In the genomic region with DNA sequence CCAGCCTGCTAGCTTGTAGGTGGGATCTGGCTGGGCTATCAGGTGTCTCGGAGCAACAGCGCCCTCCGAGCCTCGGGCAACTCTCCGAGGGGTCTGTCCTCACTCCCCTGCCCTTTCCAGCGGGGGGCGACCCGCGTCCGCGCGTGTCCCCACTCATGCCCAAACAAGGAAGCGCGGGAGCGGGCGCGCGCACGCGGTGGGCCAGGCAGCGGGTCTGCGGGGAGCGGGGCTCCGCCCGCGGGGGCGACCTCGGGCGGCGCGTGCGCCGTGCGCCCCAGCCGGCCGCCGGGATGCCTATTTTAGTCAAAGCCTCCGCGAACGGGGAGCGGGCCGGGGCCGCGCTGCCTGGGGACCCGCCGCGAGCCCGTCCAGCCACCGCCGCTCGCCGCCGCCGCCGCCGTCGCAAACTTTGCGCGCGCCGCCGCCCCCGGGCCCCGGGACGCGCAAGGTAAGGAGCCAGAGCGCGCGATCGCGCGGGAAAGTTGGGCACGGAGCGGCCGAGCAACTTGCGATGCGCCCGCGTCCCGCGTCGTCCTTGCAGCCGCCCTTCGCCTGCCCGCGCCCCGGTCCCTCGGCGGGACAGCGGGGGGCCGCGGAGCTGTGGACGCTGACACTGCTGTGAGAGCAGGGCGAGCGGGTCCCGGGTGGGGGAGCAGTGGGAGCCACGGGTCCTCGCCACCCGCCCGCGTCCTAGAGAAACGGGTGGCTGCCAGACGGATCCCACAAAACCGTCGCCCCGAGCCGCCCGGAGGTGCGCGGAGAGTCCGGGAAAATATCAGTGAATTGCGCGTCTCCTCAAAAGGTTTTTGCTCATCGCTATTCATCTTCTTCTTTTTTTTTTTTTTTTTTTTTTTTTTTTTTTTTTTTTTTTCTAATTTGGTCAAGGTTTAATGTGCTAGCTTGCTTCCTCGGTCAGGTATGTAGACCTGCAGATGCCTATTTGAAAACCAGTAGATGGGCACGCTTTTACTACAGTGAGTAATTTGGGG, we compare ENCODE assay signal across 8 mouse cellular contexts. TPM values are rescaled to one million over a fixed set of nuclear protein-coding genes. Genes with fewer than 3 reads are reported as not detected.
DNase-seq lines count a peak whose midpoint lies in the region; ATAC-seq and TF ChIP-seq lines count a peak whose summit lies in the region.

Bves (plus strand) TSS at position 339 of the 989 bp plus-strand sequence.

- DNase-seq in adrenal gland, postnatal 25 days, result peak; percentile 10
- no peak for DNase-seq in adrenal gland, adult (ENCODE audit: inconsistent age in 2 of 2, low spot score in 1 of 2)
- DNase-seq in ZHBTc4 (ENCODE audit: low read depth, low spot score) (peak; percentile 65), adipocyte (ENCODE audit: low spot score) (no peak)
- peak; percentile 10 to 19 for DNase-seq in frontal cortex, postnatal 36 days (ENCODE audit: low spot score in 2 of 2)
- peak; percentile 40 for DNase-seq in limb, embryonic 14.5 days (ENCODE audit: low spot score)
- DNase-seq in ovary, adult 18-20 months (ENCODE audit: low spot score), result peak; percentile 15

- no peaks in the 10 kb centered on the region for H3K4me1 ChIP-seq in hindbrain, embryonic 12.5 days
- H3K4me1 ChIP-seq in limb, embryonic 14.5 days (ENCODE audit: control insufficient read depth, insufficient read depth, low read length), result 0 out of 2 replicates have a peak, but pooled peaks cover 3% of the 10 kb centered on the region

- H3K9ac ChIP-seq in hindbrain, embryonic 12.5 days, result peak within 1 kb of the TSS; percentile 72
- peak within 1 kb of the TSS; percentile 73 for H3K9ac ChIP-seq in limb, embryonic 14.5 days (ENCODE audit: low read depth, low read length, severe bottlenecking)

- peak within 1 kb of the TSS; percentile 74 for H3K4me3 ChIP-seq in hindbrain, embryonic 12.5 days
- peak within 1 kb of the TSS; percentile 70 for H3K4me3 ChIP-seq in limb, embryonic 14.5 days (replicated peaks; ENCODE audit: low read length)

- peak; percentile 85 for ATAC-seq in hindbrain, embryonic 12.5 days (ENCODE audit: low FRiP score)
- ATAC-seq in limb, embryonic 14.5 days (ENCODE audit: low FRiP score, low read depth), result peak; percentile 77

- H3K4me2 ChIP-seq in hindbrain, embryonic 12.5 days (replicated peaks), result peak within 1 kb of the TSS; percentile 95
- H3K4me2 ChIP-seq in limb, embryonic 14.5 days (replicated peaks; ENCODE audit: low read depth, low read length, severe bottlenecking), result peak within 1 kb of the TSS; percentile 86

- no peaks in the 10 kb centered on the region for H3K9me3 ChIP-seq in hindbrain, embryonic 12.5 days (replicated peaks)
- no peaks in the 10 kb centered on the region for H3K9me3 ChIP-seq in limb, embryonic 14.5 days (ENCODE audit: control insufficient read depth, low read length)

- H3K36me3 ChIP-seq in hindbrain, embryonic 12.5 days, result no peaks in the 10 kb centered on the region
- H3K36me3 ChIP-seq in limb, embryonic 14.5 days (ENCODE audit: control insufficient read depth, insufficient read depth, low read length), result no peaks in the 10 kb centered on the region

- H3K27me3 ChIP-seq in hindbrain, embryonic 12.5 days, result peaks cover 19% of the 10 kb centered on the region
- no peaks in the 10 kb centered on the region for H3K27me3 ChIP-seq in limb, embryonic 14.5 days (ENCODE audit: control insufficient read depth, insufficient read depth, low read length)

- 2% methylated on average over 69 of the region's 116 CpGs for WGBS in hindbrain, embryonic 12.5 days
- 1% methylated on average over 78 of the region's 116 CpGs for WGBS in limb, embryonic 14.5 days

- no peak for TF ChIP-seq POLR2A in limb, embryonic 14.5 days (IDR thresholded peaks at IDR 0.05; ENCODE audit: borderline replicate concordance, extremely low read depth, insufficient read depth, insufficient read length)

- H3K27ac ChIP-seq in hindbrain, embryonic 12.5 days, result no peak within 1 kb of the TSS
- H3K27ac ChIP-seq in limb, embryonic 14.5 days (replicated peaks; ENCODE audit: low read depth, low read length), result 0 out of 2 replicates have a peak within 1 kb of the TSS, but pooled peaks have one; percentile 26

RNA-seq across cellular contexts. Expression of gene Bves, which starts in this region (rescaled TPM):
- 0.52 TPM in 1 of 2 replicates, not detected in the other for total RNA-seq in adrenal gland, postnatal 25 days (2021)
- 2.7 and 3.0 TPM in 2 replicates for polyA plus RNA-seq in hindbrain, embryonic 12.5 days (2016; fragmentation: Nextera tagmentation; extraction: Ambion mirVana)
- 4.2 and 5.0 TPM in 2 replicates for polyA plus RNA-seq in limb, embryonic 14.5 days (2012; rRNA removed)
- 3.4 and 3.5 TPM in 2 replicates for polyA plus RNA-seq in limb, embryonic 14.5 days (2014; fragmentation: Nextera tagmentation; extraction: Ambion mirVana)

Comparison
In these comparisons a context has a peak if more than half of its experiments do, and no peak if none do; other contexts are left out.
1. Peak in DNase-seq in adrenal gland, postnatal 25 days; RNA of the gene not detected or under 1 TPM.
2. DNase-seq: peak in ZHBTc4 (single experiment), frontal cortex, postnatal 36 days (2 of 2), limb, embryonic 14.5 days (single experiment) and ovary, adult 18-20 months (single experiment); none in adrenal gland, adult (0 of 2) and adipocyte (single experiment).